ENCODE assay signal across 8 mouse cellular contexts in the genomic region with DNA sequence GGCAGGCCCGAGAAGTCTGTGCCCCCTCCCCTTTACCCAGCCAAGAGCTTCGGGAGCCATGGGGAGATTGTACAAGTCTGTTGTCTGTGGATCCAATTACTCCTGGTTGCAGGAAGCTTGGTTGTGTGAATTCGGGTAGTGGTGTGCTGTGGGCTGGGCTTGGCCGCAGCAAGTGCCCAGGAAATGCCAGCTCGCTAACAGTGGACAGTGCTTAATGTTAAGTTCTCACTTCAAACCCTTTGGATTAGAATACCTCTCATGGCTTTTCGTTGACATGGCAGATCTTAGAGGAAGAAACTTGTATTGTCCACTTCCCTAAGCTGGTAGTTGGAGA. TPM values are rescaled to one million over a fixed set of nuclear protein-coding genes. Genes with fewer than 3 reads are reported as not detected.
DNase-seq lines count a peak whose midpoint lies in the region; ATAC-seq and TF ChIP-seq lines count a peak whose summit lies in the region.

No protein-coding gene starts in this region.

- H3K27ac ChIP-seq in forebrain, embryonic 14.5 days (ENCODE audit: low read depth, low read length) = no peak overlapping the region; the same call in 1 of the 2 replicates
- H3K27ac ChIP-seq in limb, embryonic 15.5 days = peak overlapping the region; percentile 88
- peak overlapping the region; percentile 88 for H3K27ac ChIP-seq in stomach, postnatal 0 days (replicated peaks)

- peak overlapping the region; percentile 83 for H3K4me3 ChIP-seq in forebrain, embryonic 14.5 days (ENCODE audit: low read depth, low read length)
- H3K4me3 ChIP-seq in limb, embryonic 15.5 days = peak overlapping the region; percentile 94
- peak overlapping the region; percentile 87 for H3K4me3 ChIP-seq in stomach, postnatal 0 days (ENCODE audit: low read depth, low read length)

- peaks cover 24% of the 10 kb centered on the region for H3K36me3 ChIP-seq in forebrain, embryonic 14.5 days (ENCODE audit: control insufficient read depth, insufficient read depth, low read length)
- H3K36me3 ChIP-seq in limb, embryonic 15.5 days = peaks cover 37% of the 10 kb centered on the region
- H3K36me3 ChIP-seq in stomach, postnatal 0 days (ENCODE audit: control insufficient read depth, insufficient read depth, low read length) = 0 out of 2 replicates have a peak, but pooled peaks cover 3% of the 10 kb centered on the region

- H3K27me3 ChIP-seq in forebrain, embryonic 14.5 days (replicated peaks; ENCODE audit: control insufficient read depth, insufficient read depth, low read length) = no peaks in the 10 kb centered on the region
- H3K27me3 ChIP-seq in limb, embryonic 15.5 days = no peaks in the 10 kb centered on the region
- H3K27me3 ChIP-seq in stomach, postnatal 0 days (ENCODE audit: control insufficient read depth, insufficient read depth, low read length) = no peaks in the 10 kb centered on the region

- no peaks in the 10 kb centered on the region for H3K9me3 ChIP-seq in forebrain, embryonic 14.5 days (replicated peaks; ENCODE audit: control insufficient read depth, low read length)
- H3K9me3 ChIP-seq in limb, embryonic 15.5 days = no peaks in the 10 kb centered on the region
- H3K9me3 ChIP-seq in stomach, postnatal 0 days (ENCODE audit: control insufficient read depth, low read length) = no peaks in the 10 kb centered on the region

- peak overlapping the region; percentile 95 for H3K4me2 ChIP-seq in forebrain, embryonic 14.5 days (ENCODE audit: low read length)
- H3K4me2 ChIP-seq in limb, embryonic 15.5 days = peak overlapping the region; percentile 80
- peak overlapping the region; percentile 85 for H3K4me2 ChIP-seq in stomach, postnatal 0 days (replicated peaks; ENCODE audit: low read depth)

- H3K4me1 ChIP-seq in forebrain, embryonic 14.5 days (ENCODE audit: control insufficient read depth, insufficient read depth, low read length) = peaks cover 17% of the 10 kb centered on the region
- peaks cover 26% of the 10 kb centered on the region for H3K4me1 ChIP-seq in limb, embryonic 15.5 days
- peaks cover 7% of the 10 kb centered on the region for H3K4me1 ChIP-seq in stomach, postnatal 0 days (replicated peaks; ENCODE audit: control insufficient read depth, insufficient read depth)

- TF ChIP-seq CTCF in stomach, postnatal 0 days (IDR thresholded peaks at IDR 0.05; ENCODE audit: low read depth) = no peak

- no peak; the same call in 1 of the 2 replicates for ATAC-seq in forebrain, embryonic 14.5 days
- no peak for ATAC-seq in limb, embryonic 15.5 days (ENCODE audit: insufficient number of reproducible peaks, low FRiP score, low TSS enrichment, low read depth)
- peak; percentile 3; the same call in 1 of the 2 replicates for ATAC-seq in stomach, postnatal 0 days (ENCODE audit: low FRiP score, low TSS enrichment)

- DNase-seq in adrenal gland, adult 2 months = peak; percentile 43
- DNase-seq in adrenal gland, postnatal 4 days (ENCODE audit: low spot score in 2 of 2) = no peak
- DNase-seq in 3T3-L1 (ENCODE audit: low read depth, low spot score) = peak; percentile 19
- DNase-seq in forebrain, embryonic 14.5 days (ENCODE audit: low spot score) = no peak
- DNase-seq in stomach, postnatal 0 days (ENCODE audit: low spot score) = no peak
- no peak for DNase-seq in gastrocnemius, adult 18-20 months (ENCODE audit: low spot score)
- DNase-seq in urinary bladder, postnatal 25 days (ENCODE audit: low spot score) = no peak

- H3K9ac ChIP-seq in forebrain, embryonic 14.5 days (ENCODE audit: low read length) = peak overlapping the region; percentile 83
- H3K9ac ChIP-seq in limb, embryonic 15.5 days = peak overlapping the region; percentile 86
- peak overlapping the region; percentile 84 for H3K9ac ChIP-seq in stomach, postnatal 0 days (ENCODE audit: low read length)

- TF ChIP-seq EP300 in stomach, postnatal 0 days (optimal IDR thresholded peaks at IDR 0.05) = no peak

- WGBS in forebrain, embryonic 14.5 days = 21% methylated on average over 6 of the region's 6 CpGs
- WGBS in limb, embryonic 15.5 days = 24% methylated on average over 6 of the region's 6 CpGs
- WGBS in stomach, postnatal 0 days = 14% methylated on average over 6 of the region's 6 CpGs

RNA-seq across cellular contexts. Expression of gene Tbc1d13, which starts 0.8 kb away (rescaled TPM):
- total RNA-seq in adrenal gland, adult 2 months (2021) = 10 to 100 TPM; 47.8 to 55.2 TPM
- 60.2 and 69.7 TPM in 2 replicates for polyA plus RNA-seq in adrenal gland, adult 2 months (2012; rRNA removed)
- 10 to 100 TPM; 66.6 to 68.6 TPM for total RNA-seq in adrenal gland, postnatal 4 days (2021)
- 16.4 and 17.0 TPM in 2 replicates for polyA plus RNA-seq in forebrain, embryonic 14.5 days (2014; fragmentation: Nextera tagmentation; extraction: Ambion mirVana)
- polyA plus RNA-seq in limb, embryonic 15.5 days (2015; fragmentation: Nextera tagmentation; extraction: Ambion mirVana) = 5.5 and 8.0 TPM in 2 replicates
- polyA plus RNA-seq in stomach, postnatal 0 days (2015; fragmentation: Nextera tagmentation; extraction: Ambion mirVana) = 3.7 and 3.9 TPM in 2 replicates
- total RNA-seq in gastrocnemius, adult 18-20 months (2021) = 10 to 100 TPM; 11.7 to 12.0 TPM

RNA-seq across cellular contexts. Expression of gene Zer1, which starts 10.0 kb away (rescaled TPM):
- 10 to 100 TPM; 35.0 to 40.2 TPM for total RNA-seq in adrenal gland, adult 2 months (2021)
- polyA plus RNA-seq in adrenal gland, adult 2 months (2012; rRNA removed) = 91.0 and 95.5 TPM in 2 replicates
- 10 to 100 TPM; 55.4 to 56.2 TPM for total RNA-seq in adrenal gland, postnatal 4 days (2021)
- 8.4 and 8.9 TPM in 2 replicates for polyA plus RNA-seq in forebrain, embryonic 14.5 days (2014; fragmentation: Nextera tagmentation; extraction: Ambion mirVana)
- polyA plus RNA-seq in limb, embryonic 15.5 days (2015; fragmentation: Nextera tagmentation; extraction: Ambion mirVana) = 6.5 and 8.6 TPM in 2 replicates
- polyA plus RNA-seq in stomach, postnatal 0 days (2015; fragmentation: Nextera tagmentation; extraction: Ambion mirVana) = 2.9 and 3.1 TPM in 2 replicates
- total RNA-seq in gastrocnemius, adult 18-20 months (2021) = 10 to 100 TPM; 23.5 to 24.1 TPM

RNA-seq across cellular contexts. Expression of gene Endog, which starts 36.9 kb away (rescaled TPM):
- total RNA-seq in adrenal gland, adult 2 months (2021) = 10 to 100 TPM; 29.2 to 42.5 TPM
- 134 and 158 TPM in 2 replicates for polyA plus RNA-seq in adrenal gland, adult 2 months (2012; rRNA removed)
- 10 to 100 TPM; 27.3 to 33.4 TPM for total RNA-seq in adrenal gland, postnatal 4 days (2021)
- polyA plus RNA-seq in forebrain, embryonic 14.5 days (2014; fragmentation: Nextera tagmentation; extraction: Ambion mirVana) = 12.8 and 17.4 TPM in 2 replicates
- 14.8 and 17.0 TPM in 2 replicates for polyA plus RNA-seq in limb, embryonic 15.5 days (2015; fragmentation: Nextera tagmentation; extraction: Ambion mirVana)
- polyA plus RNA-seq in stomach, postnatal 0 days (2015; fragmentation: Nextera tagmentation; extraction: Ambion mirVana) = 35.3 and 41.2 TPM in 2 replicates
- total RNA-seq in gastrocnemius, adult 18-20 months (2021) = 10 to 100 TPM; 50.1 to 52.0 TPM

RNA-seq across cellular contexts. Expression of gene Zdhhc12, which starts 40.9 kb away (rescaled TPM):
- total RNA-seq in adrenal gland, adult 2 months (2021) = 10 to 100 TPM; 16.2 to 18.9 TPM
- polyA plus RNA-seq in adrenal gland, adult 2 months (2012; rRNA removed) = 120 and 123 TPM in 2 replicates
- 10 to 100 TPM; 17.5 to 18.5 TPM for total RNA-seq in adrenal gland, postnatal 4 days (2021)
- 21.6 and 24.1 TPM in 2 replicates for polyA plus RNA-seq in forebrain, embryonic 14.5 days (2014; fragmentation: Nextera tagmentation; extraction: Ambion mirVana)
- 21.1 and 21.6 TPM in 2 replicates for polyA plus RNA-seq in limb, embryonic 15.5 days (2015; fragmentation: Nextera tagmentation; extraction: Ambion mirVana)
- 27.7 and 27.8 TPM in 2 replicates for polyA plus RNA-seq in stomach, postnatal 0 days (2015; fragmentation: Nextera tagmentation; extraction: Ambion mirVana)
- 1 to 10 TPM; 2.1 to 2.8 TPM for total RNA-seq in gastrocnemius, adult 18-20 months (2021)

RNA-seq across cellular contexts. Expression of gene Spout1, which starts 43.9 kb away (rescaled TPM):
- 10 to 100 TPM; 18.7 to 23.6 TPM for total RNA-seq in adrenal gland, adult 2 months (2021)
- polyA plus RNA-seq in adrenal gland, adult 2 months (2012; rRNA removed) = 28.5 and 36.4 TPM in 2 replicates
- total RNA-seq in adrenal gland, postnatal 4 days (2021) = 10 to 100 TPM; 25.1 to 26.2 TPM
- 59.6 and 60.7 TPM in 2 replicates for polyA plus RNA-seq in forebrain, embryonic 14.5 days (2014; fragmentation: Nextera tagmentation; extraction: Ambion mirVana)
- polyA plus RNA-seq in limb, embryonic 15.5 days (2015; fragmentation: Nextera tagmentation; extraction: Ambion mirVana) = 75.0 and 75.2 TPM in 2 replicates
- 23.9 and 24.0 TPM in 2 replicates for polyA plus RNA-seq in stomach, postnatal 0 days (2015; fragmentation: Nextera tagmentation; extraction: Ambion mirVana)
- 1 to 10 TPM; 4.2 to 4.7 TPM for total RNA-seq in gastrocnemius, adult 18-20 months (2021)

Comparison
In these comparisons a context has a peak if more than half of its experiments do, and no peak if none do; other contexts are left out.
1. DNase-seq: peak in adrenal gland, adult 2 months (single experiment) and 3T3-L1 (single experiment); none in adrenal gland, postnatal 4 days (0 of 2), forebrain, embryonic 14.5 days (single experiment), stomach, postnatal 0 days (single experiment), gastrocnemius, adult 18-20 months (single experiment) and urinary bladder, postnatal 25 days (single experiment).
2. Peak in every context shown above with its lines, with median percentiles within 50 percentile points of each other: H3K4me2 ChIP-seq, H3K4me3 ChIP-seq and H3K9ac ChIP-seq.